Mouse (Mus musculus) MEL (cell line): ENCODE measurements around the gene Prkar2a. TPM values are rescaled to one million over a fixed set of nuclear protein-coding genes. Genes with fewer than 3 reads are reported as not detected.

ENCODE experiments used
- DNase-seq: peaks from one replicate; pipeline ENCODE4 v3.0.0; 2011; ENCODE audit warnings: low read depth, low spot score
- H3K27ac ChIP-seq: 2 replicates; pipeline ENCODE4 v1.5.1; 2012; ENCODE audit warnings: low read depth, mild to moderate bottlenecking, control low read depth, low read length, moderate library complexity; ENCODE audit not compliant: control insufficient read depth
- H3K27me3 ChIP-seq, 2 experiments: fragments of 150-350 bp in 1 of 2; sonication (generic) in 1 of 2; 2 replicates each; pipeline ENCODE4 v1.6.1; 2012; ENCODE audit warnings: low read length in 2 of 2, mild to moderate bottlenecking in 2 of 2, improper control_type of control experiment in 1 of 2, moderate library complexity in 1 of 2; ENCODE audit not compliant: insufficient read depth in 2 of 2, control insufficient read depth in 1 of 2
- H3K36me3 ChIP-seq, 2 experiments: 2 replicates each; pipeline ENCODE4 v1.6.1; 2012 to 2014; ENCODE audit warnings: low read length in 2 of 2, improper control_type of control experiment in 1 of 2, inconsistent platforms in 1 of 2, mild to moderate bottlenecking in 1 of 2; ENCODE audit not compliant: insufficient read depth in 2 of 2, control insufficient read depth in 1 of 2
- H3K4me1 ChIP-seq, 2 experiments: fragments of 150-350 bp in 1 of 2; sonication (generic) in 1 of 2; 2 replicates each; pipeline ENCODE4 v1.6.1; 2012; ENCODE audit warnings: low read length in 2 of 2, improper control_type of control experiment in 1 of 2, mild to moderate bottlenecking in 1 of 2; ENCODE audit not compliant: insufficient read depth in 2 of 2, control insufficient read depth in 1 of 2
- H3K4me3 ChIP-seq, 2 experiments: fragments of 150-350 bp in 1 of 2; sonication (generic) in 1 of 2; 2 replicates each; pipeline ENCODE4 v1.5.1; 2012; ENCODE audit warnings: low read depth in 2 of 2, low read length in 2 of 2, mild to moderate bottlenecking in 2 of 2, moderate library complexity in 2 of 2, control low read depth in 1 of 2, improper control_type of control experiment in 1 of 2; ENCODE audit not compliant: control insufficient read depth in 1 of 2, insufficient read depth in 1 of 2
- H3K79me2 ChIP-seq: 2 replicates; pipeline ENCODE4 v1.6.1; 2012; ENCODE audit warnings: mild to moderate bottlenecking, low read length, moderate library complexity; ENCODE audit not compliant: control insufficient read depth, poor library complexity, insufficient read depth
- H3K9ac ChIP-seq: 2 replicates; pipeline ENCODE4 v1.6.1; 2012; ENCODE audit warnings: low read depth, mild to moderate bottlenecking, control low read depth, low read length, moderate library complexity; ENCODE audit not compliant: control insufficient read depth, poor library complexity, severe bottlenecking
- H3K9me3 ChIP-seq: fragments of 150-350 bp; sonication (generic); replicated peaks from 2 replicates; pipeline ENCODE4 v1.6.1; 2012; ENCODE audit warnings: mild to moderate bottlenecking, low read length, improper control_type of control experiment, moderate library complexity; ENCODE audit not compliant: insufficient read depth
- BHLHE40 ChIP-seq: IDR thresholded peaks from 2 replicates; pipeline ENCODE4 v1.6.1; 2012; ENCODE audit warnings: low read depth, mild to moderate bottlenecking, inconsistent platforms, low read length, improper control_type of control experiment, borderline replicate concordance
- CHD1 ChIP-seq: IDR thresholded peaks from 2 replicates; pipeline ENCODE4 v1.6.1; 2012; ENCODE audit warnings: low read depth, mild to moderate bottlenecking, inconsistent platforms, low read length, improper control_type of control experiment
- CHD2 ChIP-seq: IDR thresholded peaks from 2 replicates; pipeline ENCODE4 v1.6.1; 2011; ENCODE audit warnings: low read length, improper control_type of control experiment
- E2F4 ChIP-seq: IDR thresholded peaks from 2 replicates; pipeline ENCODE4 v1.6.1; 2011; ENCODE audit warnings: low read depth, low read length, improper control_type of control experiment, borderline replicate concordance
- ELF1 ChIP-seq: IDR thresholded peaks from 2 replicates; pipeline ENCODE4 v1.6.1; 2014; ENCODE audit warnings: low read depth, mild to moderate bottlenecking, inconsistent platforms, low read length, improper control_type of control experiment, moderate library complexity
- ETS1 ChIP-seq: IDR thresholded peaks from 2 replicates; pipeline ENCODE4 v1.6.1; 2012; ENCODE audit warnings: low read depth, mild to moderate bottlenecking, inconsistent platforms, low read length, improper control_type of control experiment, moderate library complexity
- GABPA ChIP-seq: IDR thresholded peaks from 2 replicates; pipeline ENCODE4 v1.6.1; 2012; ENCODE audit warnings: low read depth, mild to moderate bottlenecking, inconsistent platforms, low read length, improper control_type of control experiment, moderate library complexity
- JUND ChIP-seq: IDR thresholded peaks from 2 replicates; pipeline ENCODE4 v1.6.1; 2011; ENCODE audit warnings: low read depth, mild to moderate bottlenecking, improper control_type of control experiment, low read length
- MAFK ChIP-seq: IDR thresholded peaks from 2 replicates; pipeline ENCODE4 v1.6.1; 2011; ENCODE audit warnings: low read depth, mild to moderate bottlenecking, low read length, improper control_type of control experiment, borderline replicate concordance
- MYC ChIP-seq: IDR thresholded peaks from 2 replicates; pipeline ENCODE4 v1.6.1; 2011; ENCODE audit warnings: low read depth, mild to moderate bottlenecking, low read length, improper control_type of control experiment, moderate library complexity
- NELFE ChIP-seq: IDR thresholded peaks from 2 replicates; pipeline ENCODE4 v1.6.1; 2011; ENCODE audit warnings: low read depth, low read length, improper control_type of control experiment
- NRF1 ChIP-seq: IDR thresholded peaks from 2 replicates; pipeline ENCODE4 v1.6.1; 2014; ENCODE audit warnings: low read depth, mild to moderate bottlenecking, inconsistent platforms, low read length, improper control_type of control experiment, moderate library complexity; ENCODE audit not compliant: poor library complexity, insufficient read depth, severe bottlenecking
- POLR2A ChIP-seq, 2 experiments: IDR thresholded peaks; 2 replicates each; pipeline ENCODE4 v1.6.1; 2011 to 2012; ENCODE audit warnings: low read length in 2 of 2, mild to moderate bottlenecking in 2 of 2, control low read depth in 1 of 2, improper control_type of control experiment in 1 of 2, low read depth in 1 of 2, moderate library complexity in 1 of 2; ENCODE audit not compliant: control insufficient read depth in 1 of 2, insufficient read depth in 1 of 2, poor library complexity in 1 of 2
- POLR2AphosphoS5 ChIP-seq: IDR thresholded peaks from 2 replicates; pipeline ENCODE4 v1.6.1; 2012; ENCODE audit warnings: low read depth, borderline replicate concordance, mild to moderate bottlenecking, inconsistent platforms, low read length, moderate library complexity, mixed read lengths
- RAD21 ChIP-seq: IDR thresholded peaks from 2 replicates; pipeline ENCODE4 v1.6.1; 2011; ENCODE audit warnings: mild to moderate bottlenecking, low read depth, low read length, improper control_type of control experiment
- SMC3 ChIP-seq: IDR thresholded peaks from 2 replicates; pipeline ENCODE4 v1.6.1; 2011; ENCODE audit warnings: low read depth, low read length, improper control_type of control experiment
- TAL1 ChIP-seq: IDR thresholded peaks from 2 replicates; pipeline ENCODE4 v1.6.1; 2012; ENCODE audit warnings: mild to moderate bottlenecking, inconsistent platforms, low read length, moderate library complexity, mixed read lengths
- TBP ChIP-seq: IDR thresholded peaks from 2 replicates; pipeline ENCODE4 v1.8.0; 2011; ENCODE audit warnings: low read depth, low read length, improper control_type of control experiment
- TCF12 ChIP-seq: IDR thresholded peaks from 2 replicates; pipeline ENCODE4 v1.6.1; 2014; ENCODE audit warnings: low read depth, mild to moderate bottlenecking, inconsistent platforms, low read length, improper control_type of control experiment, moderate library complexity
- USF1 ChIP-seq: IDR thresholded peaks from 2 replicates; pipeline ENCODE4 v1.6.1; 2014; ENCODE audit warnings: low read depth, mild to moderate bottlenecking, inconsistent platforms, low read length, improper control_type of control experiment, moderate library complexity
- ZC3H11A ChIP-seq: IDR thresholded peaks from 2 replicates; pipeline ENCODE4 v1.6.1; 2012; ENCODE audit warnings: low read depth, mild to moderate bottlenecking, inconsistent platforms, low read length, improper control_type of control experiment
- polyA plus RNA-seq, 2 experiments: library from polyadenylated mRNA; stranded (reverse) in 1 of 2; unstranded in 1 of 2; fragments of >175 nt in 1 of 2; fragments of >200 nt in 1 of 2; gene quantifications; 2 replicates each; pipeline versions ENCODE4 v1.2.1 to v1.2.4; 2012; ENCODE audit warnings: low replicate concordance in 2 of 2, low read depth in 1 of 2; ENCODE audit not compliant: insufficient read length in 2 of 2, insufficient read depth in 1 of 2, missing spikeins in 1 of 2
- total RNA-seq: library from RNA; depleted of rRNA; stranded (reverse); fragments of 300-350 nt; gene quantifications from 2 replicates; pipeline ENCODE4 v1.2.3, GENCODE M21; 2012

Gene Prkar2a
- total and polyA plus RNA-seq, 3 experiments = 22.4 to 230 (median 87.9) TPM

- H3K27me3 ChIP-seq = no peaks in the 10 kb centered on the region
- no peak for TF ChIP-seq MYC
- no peak for TF ChIP-seq NRF1
- no peak for TF ChIP-seq BHLHE40
- no peak for TF ChIP-seq POLR2A (IDR thresholded peaks at IDR 0.05; ENCODE audit: control insufficient read depth in 1 of 2, insufficient read depth in 1 of 2, low read depth in 1 of 2, low read length in 2 of 2, poor library complexity in 1 of 2)
- TF ChIP-seq ELF1 = no peak
- no peak for TF ChIP-seq USF1
- no peak for TF ChIP-seq GABPA
- TF ChIP-seq TAL1 = no peak
- no peak for TF ChIP-seq MAFK
- TF ChIP-seq POLR2AphosphoS5 = no peak
- TF ChIP-seq TBP = no peak
- TF ChIP-seq ZC3H11A = no peak
- TF ChIP-seq JUND = no peak
- no peak for TF ChIP-seq CHD2
- TF ChIP-seq RAD21 = no peak
- TF ChIP-seq CHD1 = no peak
- TF ChIP-seq, all 39 proteins: peak for 0
- H3K79me2 ChIP-seq = peaks cover 2% of the 10 kb centered on the region; the same call in 1 of the 2 replicates
- DNase-seq = no peak
- no peak overlapping the region for H3K4me3 ChIP-seq
- H3K9ac ChIP-seq = no peak overlapping the region
- H3K27ac ChIP-seq = no peak overlapping the region
- H3K4me1 ChIP-seq = peaks cover 0 to 7% of the 10 kb centered on the region in 2 experiments; a peak in 2 of 4 replicates
- peaks cover 0 to 2% of the 10 kb centered on the region in 2 experiments; a peak in 2 of 4 replicates for H3K36me3 ChIP-seq
- H3K9me3 ChIP-seq = no peaks in the 10 kb centered on the region
Observed at GRCm38 (mm10) chr9:108687181-108687580, 1.9 kb upstream of the Prkar2a start.

- H3K27me3 ChIP-seq = no peaks in the 10 kb centered on the region
- peaks cover 7% of the 10 kb centered on the region for H3K79me2 ChIP-seq
- no peak overlapping the region for H3K27ac ChIP-seq
- TF ChIP-seq NELFE (no peak), TCF12 (no peak), SMC3 (no peak), USF1 (no peak), ETS1 (no peak), ELF1 (no peak), E2F4 (no peak), MYC (no peak)
- TF ChIP-seq, all 39 proteins: peak for 0
- no peak overlapping the region for H3K9ac ChIP-seq
- H3K9me3 ChIP-seq = no peaks in the 10 kb centered on the region
- peaks cover 0 to 7% of the 10 kb centered on the region in 2 experiments; a peak in 2 of 4 replicates for H3K4me1 ChIP-seq
- H3K4me3 ChIP-seq = no peak overlapping the region; a peak in 1 of 4 replicates
- no peaks in the 10 kb centered on the region; a peak in 2 of 4 replicates for H3K36me3 ChIP-seq
- no peak for DNase-seq
Observed at GRCm38 (mm10) chr9:108687686-108688085, 1.4 kb upstream of the Prkar2a start.
